Mouse (Mus musculus) CD4-positive, CD25-positive, alpha-beta regulatory T cell, adult 4 months (primary cell): ENCODE measurements around the gene Gm10322. TPM values are rescaled to one million over a fixed set of nuclear protein-coding genes. Genes with fewer than 3 reads are reported as not detected.

ENCODE experiments used
- ATAC-seq: one replicate; pipeline ENCODE4 v1.8.0; 2017
- polyA plus RNA-seq, 2 experiments: library from polyadenylated mRNA; unstranded; fragments of 100-300 nt; shearing (Covaris generic); gene quantifications; one replicate each; pipeline ENCODE4 v1.2.1; 2017

The Gm10322 gene
- polyA plus RNA-seq, 2 experiments from 2014 or later = not detected

DNA sequence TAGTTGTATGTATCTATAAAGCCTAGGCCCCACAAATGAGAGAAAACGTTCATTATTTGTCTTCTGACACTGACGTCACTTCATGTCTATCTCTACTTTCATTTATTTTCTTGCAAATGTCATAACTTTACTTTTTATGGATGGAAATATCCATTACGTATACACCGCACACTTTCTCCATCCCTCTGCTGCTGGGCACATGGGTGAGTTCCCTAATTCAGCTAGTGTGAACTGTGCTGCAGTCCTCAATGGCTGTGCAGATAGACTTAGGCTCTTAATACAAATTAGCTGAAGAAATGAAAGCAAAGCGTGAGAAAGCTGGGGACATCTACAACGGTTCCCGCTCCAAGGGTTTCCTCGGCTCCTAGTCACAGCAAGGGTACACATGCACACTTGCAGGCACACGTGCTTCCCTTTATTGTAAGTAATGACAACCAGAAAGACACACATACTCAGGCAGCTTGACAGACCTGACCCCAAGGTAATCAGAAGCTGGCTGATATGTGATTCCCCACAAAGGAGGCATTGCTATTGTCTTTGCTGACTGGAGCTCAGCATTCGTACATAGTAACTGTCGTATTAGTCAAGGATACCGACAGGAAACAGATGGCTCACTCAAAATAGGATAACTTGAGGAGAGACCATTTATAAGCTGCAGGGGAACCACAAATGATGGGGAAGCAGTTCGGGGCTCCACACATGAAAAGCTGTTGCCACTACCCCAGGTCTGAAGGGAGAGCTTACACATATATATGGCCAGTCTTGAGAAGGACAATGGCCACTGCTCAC, 49.8 kb downstream of the Gm10322 start:
- no peak for ATAC-seq

Other genes starting within 250 kb of the Gm10322 start
- gene Gm10273, start 220.4 kb upstream of the Gm10322 start, polyA plus RNA-seq = 10 to 100 TPM; 52.8 to 77.1 TPM
- gene Pla2g12b, start 212.4 kb upstream of the Gm10322 start, polyA plus RNA-seq = not detected
- under 1 TPM in 1 of 2 experiments, not detected in 1; 0.43 TPM for gene Oit3, start 174.3 kb upstream of the Gm10322 start, polyA plus RNA-seq
- 10 to 100 TPM; 21.6 to 23.7 TPM for gene Mcu, start 629 bp downstream of the Gm10322 start, polyA plus RNA-seq
- 10 to 100 TPM; 47.1 to 78.3 TPM for gene Micu1, start 86.4 kb downstream of the Gm10322 start, polyA plus RNA-seq